Mouse (Mus musculus) heart, embryonic 15.5 days (tissue): ENCODE data around the gene Rgs5. TPM values are rescaled to one million over a fixed set of nuclear protein-coding genes. Genes with fewer than 3 reads are reported as not detected.

Experiments
- ATAC-seq: fragments of 200-750 bp; cut with Nextera tagmentation; replicated peaks from 2 replicates; pipeline ENCODE4 v1.8.0; 2017; ENCODE audit warnings: low read depth, moderate TSS enrichment; ENCODE audit not compliant: insufficient number of reproducible peaks, insufficient read depth, low FRiP score
- H3K27ac ChIP-seq: fragments of 300-500 bp; sonication (generic); 2 replicates; pipeline ENCODE4 v1.5.1; 2015; ENCODE audit warnings: mild to moderate bottlenecking, inconsistent platforms
- H3K27me3 ChIP-seq: fragments of 300-500 bp; sonication (generic); 2 replicates; pipeline ENCODE4 v1.6.1; 2015; ENCODE audit warnings: inconsistent platforms
- H3K36me3 ChIP-seq: fragments of 300-500 bp; sonication (generic); 2 replicates; pipeline ENCODE4 v1.6.1; 2015; ENCODE audit warnings: mild to moderate bottlenecking, inconsistent platforms
- H3K4me1 ChIP-seq: fragments of 300-500 bp; sonication (generic); replicated peaks from 2 replicates; pipeline ENCODE4 v1.6.1; 2015; ENCODE audit warnings: inconsistent platforms
- H3K4me2 ChIP-seq: fragments of 300-500 bp; sonication (generic); 2 replicates; pipeline ENCODE4 v1.6.1; 2015; ENCODE audit warnings: inconsistent platforms, mild to moderate bottlenecking, moderate library complexity
- H3K4me3 ChIP-seq: fragments of 300-500 bp; sonication (generic); 2 replicates; pipeline ENCODE4 v1.5.1; 2015; ENCODE audit warnings: mild to moderate bottlenecking, inconsistent platforms
- H3K9ac ChIP-seq: fragments of 300-500 bp; sonication (generic); 2 replicates; pipeline ENCODE4 v1.6.1; 2015; ENCODE audit warnings: mild to moderate bottlenecking, inconsistent platforms
- H3K9me3 ChIP-seq: fragments of 300-500 bp; sonication (generic); replicated peaks from 2 replicates; pipeline ENCODE4 v1.6.1; 2016; ENCODE audit warnings: inconsistent platforms
- WGBS: fragments of 180-500 bp; shearing (Covaris S2); methylation state at CpG from one replicate; pipeline ENCODE4 v1.1.7; 2015; ENCODE audit warnings: mixed read lengths; 5-methylcytosine and 5-hydroxymethylcytosine counted together
- polyA plus RNA-seq: library from polyadenylated mRNA; unstranded; fragments of >200 nt; fragmentation: Nextera tagmentation; extraction: Ambion mirVana; gene quantifications from 2 replicates; pipeline ENCODE4 v1.2.1, GENCODE M21; 2015

Rgs5 gene
- polyA plus RNA-seq, 1 experiment from 2014 or later: 11.5 TPM

DNA sequence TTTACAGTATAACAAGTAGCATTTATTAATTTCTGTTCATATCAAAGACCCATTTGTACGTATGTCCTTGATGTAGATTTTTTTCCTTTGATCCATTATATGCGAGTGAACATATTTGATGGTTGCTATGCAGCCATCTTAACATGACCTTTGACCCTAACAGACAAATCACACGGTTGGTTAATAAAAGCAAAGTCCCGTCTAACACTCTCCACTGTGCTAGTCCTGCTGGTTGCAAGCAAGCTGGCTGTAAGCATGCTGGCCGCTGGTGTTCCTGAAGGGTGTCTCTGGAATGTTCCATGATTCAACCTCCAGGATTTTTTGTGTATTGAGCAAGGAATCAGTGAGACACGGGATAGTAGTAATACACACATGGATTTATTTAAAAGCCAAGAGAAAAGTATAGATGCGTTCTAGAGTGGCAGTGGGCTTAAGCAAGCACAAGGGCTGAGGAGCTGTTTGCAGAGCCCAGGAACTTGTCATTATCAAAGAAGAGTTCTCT is 75.3 kb downstream of the Rgs5 start:
- no peaks in the 10 kb centered on the region for H3K4me1 ChIP-seq
- H3K4me3 ChIP-seq: no peak overlapping the region
- 70% methylated on average over 7 of the region's 7 CpGs for WGBS
- no peak overlapping the region for H3K4me2 ChIP-seq
- no peak overlapping the region for H3K9ac ChIP-seq
- no peaks in the 10 kb centered on the region for H3K27me3 ChIP-seq
- no peaks in the 10 kb centered on the region for H3K9me3 ChIP-seq
- H3K36me3 ChIP-seq: no peaks in the 10 kb centered on the region
- no peak for ATAC-seq
- no peak overlapping the region for H3K27ac ChIP-seq

DNA sequence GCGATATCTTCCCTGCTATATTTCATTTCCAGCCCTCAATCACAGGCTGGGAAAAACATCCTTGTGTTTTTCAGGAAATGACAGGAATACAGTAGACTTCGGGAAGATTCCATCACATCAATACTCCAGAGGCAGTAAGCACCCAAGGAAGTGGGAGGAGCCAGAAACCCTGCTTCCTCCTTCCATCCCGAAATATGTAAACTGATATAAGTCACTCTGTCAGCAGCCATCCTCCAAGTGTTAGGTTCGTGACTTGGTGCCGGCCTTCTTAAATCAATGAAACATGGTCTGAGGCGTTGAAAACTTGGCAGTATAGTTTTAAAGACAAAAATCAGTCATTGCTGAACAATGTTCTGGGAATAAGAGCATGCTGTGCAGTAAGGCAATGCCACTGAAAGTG is 80.8 kb downstream of the Rgs5 start:
- H3K4me3 ChIP-seq: no peak overlapping the region
- WGBS: 61% methylated on average over 6 of the region's 6 CpGs
- no peak overlapping the region for H3K4me2 ChIP-seq
- H3K27me3 ChIP-seq: no peaks in the 10 kb centered on the region
- no peaks in the 10 kb centered on the region for H3K9me3 ChIP-seq
- H3K36me3 ChIP-seq: no peaks in the 10 kb centered on the region
- no peak for ATAC-seq
- H3K4me1 ChIP-seq: no peaks in the 10 kb centered on the region
- H3K9ac ChIP-seq: no peak overlapping the region
- H3K27ac ChIP-seq: no peak overlapping the region

DNA sequence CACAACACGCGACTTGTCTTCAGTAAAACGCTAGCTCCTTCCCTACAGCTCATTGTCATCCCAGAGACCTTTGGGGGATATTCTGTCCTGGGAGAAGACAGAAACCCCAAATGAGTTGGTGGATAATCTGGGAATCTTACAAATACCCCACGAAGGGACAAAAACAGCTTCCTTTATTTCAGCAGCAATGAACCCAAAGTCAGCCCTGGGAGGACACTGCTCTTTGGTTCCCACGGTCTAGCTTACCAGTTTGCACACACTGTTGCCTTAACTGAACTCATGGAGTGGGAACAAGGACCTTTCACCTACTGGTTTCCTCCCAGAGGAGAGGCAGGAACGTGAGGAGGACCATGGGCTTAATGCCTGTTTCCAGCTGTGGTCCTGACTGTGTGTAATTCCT is 81.9 kb downstream of the Rgs5 start:
- H3K9ac ChIP-seq: no peak overlapping the region
- H3K9me3 ChIP-seq: no peaks in the 10 kb centered on the region
- H3K4me2 ChIP-seq: no peak overlapping the region
- 80% methylated on average over 6 of the region's 6 CpGs for WGBS
- ATAC-seq: no peak
- H3K4me1 ChIP-seq: no peaks in the 10 kb centered on the region
- H3K27ac ChIP-seq: no peak overlapping the region
- H3K4me3 ChIP-seq: no peak overlapping the region
- no peaks in the 10 kb centered on the region for H3K27me3 ChIP-seq
- H3K36me3 ChIP-seq: no peaks in the 10 kb centered on the region

DNA sequence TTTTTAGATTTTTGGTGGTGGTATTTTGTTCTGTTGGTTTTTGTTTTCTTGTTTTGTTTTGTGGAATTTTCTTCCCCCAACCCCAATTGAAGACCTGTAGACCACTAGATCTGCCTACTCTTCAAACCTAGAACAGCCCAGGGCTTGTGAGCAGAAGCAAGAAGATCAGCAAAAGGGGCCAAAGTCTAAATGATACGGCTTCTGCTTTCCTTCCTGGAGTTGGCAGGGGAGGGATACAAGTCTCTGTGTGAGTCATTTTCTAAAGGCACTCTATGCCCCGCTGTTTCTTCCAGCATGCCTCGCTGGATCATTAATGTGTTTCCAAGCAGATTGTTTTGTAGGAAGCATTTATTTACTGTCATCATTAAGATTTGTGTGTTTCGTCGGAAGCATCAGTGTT is 85.8 kb downstream of the Rgs5 start:
- H3K4me3 ChIP-seq: no peak overlapping the region
- H3K4me1 ChIP-seq: no peaks in the 10 kb centered on the region
- H3K4me2 ChIP-seq: no peak overlapping the region
- no peaks in the 10 kb centered on the region for H3K27me3 ChIP-seq
- 86% methylated on average over 5 of the region's 5 CpGs for WGBS
- H3K9me3 ChIP-seq: no peaks in the 10 kb centered on the region
- no peak for ATAC-seq
- H3K36me3 ChIP-seq: no peaks in the 10 kb centered on the region
- no peak overlapping the region for H3K9ac ChIP-seq
- no peak overlapping the region for H3K27ac ChIP-seq

Other genes with a start within 250 kb of the Rgs5 start
- 41.6 and 44.1 TPM in 2 replicates for gene Nuf2, start 124.0 kb upstream of the Rgs5 start, polyA plus RNA-seq
- gene Rgs4, start 92.1 kb downstream of the Rgs5 start, polyA plus RNA-seq: 4.6 and 12.9 TPM in 2 replicates